Mouse (Mus musculus) bone marrow, adult 2 months (tissue): Measurements from ENCODE around the gene Myo19. TPM values are rescaled to one million over a fixed set of nuclear protein-coding genes. Genes with fewer than 3 reads are reported as not detected.
"Not testable (repeated sequence)": the region's sequence is repeated elsewhere in the genome, so short reads cannot be mapped to it uniquely, and the experiment has no call there.

Source experiments
- H3K27ac ChIP-seq: fragments of 200-500 bp; 2 replicates; pipeline ENCODE4 v1.5.1; 2012; ENCODE audit warnings: low read depth, mild to moderate bottlenecking, control low read depth, inconsistent platforms, low read length; ENCODE audit not compliant: control insufficient read depth, poor library complexity, insufficient read depth
- H3K4me1 ChIP-seq: fragments of 200-500 bp; 2 replicates; pipeline ENCODE4 v1.6.1; 2011; ENCODE audit warnings: low read length; ENCODE audit not compliant: control insufficient read depth, insufficient read depth
- H3K4me3 ChIP-seq: fragments of 200-500 bp; replicated peaks from 2 replicates; pipeline ENCODE3; 2011; ENCODE audit warnings: mild to moderate bottlenecking, low read depth, low read length, control low read depth; ENCODE audit not compliant: control insufficient read depth
- CTCF ChIP-seq: fragments of 200-500 bp; IDR thresholded peaks from 2 replicates; pipeline ENCODE4 v1.5.1; 2011; ENCODE audit warnings: low read length, control low read depth; ENCODE audit not compliant: control insufficient read depth, insufficient read depth
- POLR2A ChIP-seq: fragments of 200-500 bp; IDR thresholded peaks from 2 replicates; pipeline ENCODE4 v1.6.1; 2011; ENCODE audit warnings: low read depth, mild to moderate bottlenecking, control low read depth, low read length, borderline replicate concordance; ENCODE audit not compliant: control insufficient read depth
- WGBS: fragments of 180-500 bp; shearing (Covaris S2); methylation state at CpG from one replicate; pipeline ENCODE4 v1.1.7; 2018; 5-methylcytosine and 5-hydroxymethylcytosine counted together
- polyA plus RNA-seq: library from polyadenylated mRNA; stranded (reverse); fragments of >200 nt; gene quantifications from 2 replicates; pipeline ENCODE4 v1.2.4, GENCODE M21; 2011; ENCODE audit warnings: low replicate concordance; ENCODE audit not compliant: missing spikeins, insufficient read depth, insufficient read length

Gene Myo19
- polyA plus RNA-seq, 1 experiment: 8.1 TPM

DNA sequence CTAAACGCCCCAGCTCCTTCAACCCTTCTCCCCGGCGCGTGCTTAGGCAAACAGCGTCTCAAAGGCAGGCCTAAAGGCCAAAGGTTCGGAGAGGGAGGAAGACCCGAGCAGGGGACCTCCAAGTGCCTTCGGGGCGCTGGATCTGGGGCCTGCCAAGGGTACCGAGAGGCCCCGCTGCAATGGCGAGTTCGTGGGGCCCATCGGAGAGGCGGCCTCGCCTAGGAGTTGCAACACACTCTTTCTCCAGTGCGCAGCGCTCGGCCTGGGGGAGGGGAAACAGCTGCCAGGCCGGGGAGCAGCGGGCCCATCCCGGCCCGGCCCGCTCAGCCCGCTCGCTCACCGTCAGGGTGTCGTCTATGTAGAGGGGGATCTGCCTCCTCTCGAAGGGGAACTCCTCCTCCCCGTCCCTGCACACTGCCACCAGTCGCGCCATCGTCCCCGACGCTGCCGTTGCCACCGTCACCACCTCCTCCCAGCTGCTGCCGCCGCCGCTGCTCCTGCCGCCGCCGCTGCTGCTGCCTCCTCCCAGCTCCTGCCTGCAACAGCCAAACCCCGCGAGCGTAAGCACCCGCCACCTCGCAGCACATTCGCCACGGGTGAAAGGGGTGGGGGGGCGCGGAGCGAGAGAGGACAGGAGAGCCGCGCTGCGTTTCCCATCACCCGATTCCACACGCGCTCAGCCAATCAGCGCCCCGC, 10.3 kb upstream of the Myo19 start:
- Histone ChIP-seq H3K4me3 (peak overlapping the region; percentile 94), H3K4me1 (no peaks in the 10 kb centered on the region; the same call in 1 of the 2 replicates), H3K27ac (peak overlapping the region; percentile 99)
- WGBS: under 1% methylated on average over 61 of the region's 61 CpGs
- TF ChIP-seq CTCF (no peak), POLR2A (peak; percentile 85)

DNA sequence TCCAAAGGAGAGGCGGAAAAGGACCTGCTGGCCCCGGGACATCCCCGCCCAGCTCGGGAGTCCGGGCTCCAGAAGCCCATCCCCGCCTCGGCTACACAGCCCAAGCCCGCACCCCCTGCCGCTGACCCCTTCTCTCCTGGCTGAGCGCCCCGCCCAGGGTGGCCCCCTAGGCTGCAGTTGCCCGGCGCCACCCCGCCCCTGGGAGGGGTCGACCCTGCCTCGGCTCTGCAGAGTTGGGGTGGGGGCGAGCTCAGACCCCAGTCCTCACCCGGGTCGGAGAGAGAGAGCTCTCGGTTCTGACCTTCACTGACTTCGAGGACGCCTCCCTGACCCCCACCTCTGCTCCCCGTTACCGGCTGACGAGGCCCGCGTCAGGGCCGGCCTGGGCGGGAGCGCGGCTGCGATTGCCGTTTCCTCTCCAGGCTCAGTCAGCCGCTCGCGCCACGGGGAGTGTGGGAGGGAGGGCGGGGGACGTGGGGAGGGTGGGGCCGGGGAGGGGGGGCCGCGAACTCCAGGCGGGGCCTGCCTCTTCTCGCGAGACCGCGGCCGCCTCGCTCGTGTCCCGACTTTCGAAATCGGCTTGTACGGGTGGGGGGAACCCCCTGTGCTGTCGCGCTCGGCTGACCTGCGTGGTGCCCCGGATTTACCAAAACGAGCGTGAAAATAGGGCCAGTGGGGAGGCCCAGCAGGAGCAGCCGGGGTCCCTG, 9.5 kb upstream of the Myo19 start, which contains the start of gene Ggnbp2:
Ggnbp2 (minus strand) TSS at position 481 of the 707 bp plus-strand sequence.
- WGBS: under 1% methylated on average over 60 of the region's 62 CpGs
- Histone ChIP-seq H3K4me3 (peak within 1 kb of the TSS; percentile 94), H3K27ac (peak within 1 kb of the TSS; percentile 100), H3K4me1 (no peaks in the 10 kb centered on the region; the same call in 1 of the 2 replicates)
- no peak for TF ChIP-seq CTCF
- TF ChIP-seq POLR2A: peak; percentile 88

DNA sequence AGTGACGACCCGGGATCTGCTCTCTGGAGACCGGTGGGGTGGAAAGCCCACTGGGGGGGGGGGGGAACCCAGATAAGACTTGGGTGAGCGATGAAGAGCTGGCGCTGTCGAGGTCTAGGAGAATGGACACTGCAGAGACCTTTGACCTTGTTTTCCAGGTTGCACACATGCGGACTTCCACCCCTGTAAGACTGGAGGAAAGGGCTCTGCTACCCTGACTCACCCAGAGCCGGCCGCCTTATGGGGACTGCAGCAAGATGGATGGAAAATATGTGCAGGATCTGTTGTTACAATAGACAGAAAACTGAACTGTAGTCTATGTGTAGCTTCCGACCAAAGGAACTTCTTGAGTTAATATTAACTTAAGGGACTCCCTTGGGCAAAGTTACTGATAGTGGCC, 8.9 kb upstream of the Myo19 start:
- no peaks in the 10 kb centered on the region; the same call in 1 of the 2 replicates for H3K4me1 ChIP-seq
- peak overlapping the region; percentile 87 for H3K4me3 ChIP-seq
- peak overlapping the region; percentile 96 for H3K27ac ChIP-seq
- WGBS: under 1% methylated on average over 10 of the region's 10 CpGs
- TF ChIP-seq CTCF (no peak), POLR2A (no peak)

DNA sequence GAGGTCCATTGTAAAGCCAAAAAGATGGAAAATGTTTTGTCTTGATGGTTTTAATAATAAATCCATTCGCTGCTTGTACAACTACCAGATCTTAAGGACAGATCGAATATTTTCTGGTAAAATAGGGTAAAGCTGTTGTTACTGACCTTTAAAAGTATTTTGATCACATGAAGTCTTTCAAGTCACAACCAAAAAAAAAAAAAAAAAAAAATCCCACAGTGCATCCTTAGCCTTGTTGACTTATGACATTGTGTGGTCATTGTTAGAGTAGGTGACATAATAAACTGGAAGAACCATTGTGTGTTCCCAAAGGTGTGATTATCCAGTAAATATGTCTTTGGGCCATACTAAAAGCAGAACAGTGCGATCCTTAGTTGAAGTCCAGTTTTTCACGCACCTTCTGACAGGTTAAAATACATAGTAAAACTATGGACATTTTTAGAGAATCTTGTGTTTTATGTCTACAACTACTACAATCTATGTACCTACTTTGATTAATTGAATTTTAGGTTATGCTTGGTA, 8.3 kb upstream of the Myo19 start:
- H3K4me1 ChIP-seq: no peaks in the 10 kb centered on the region; the same call in 1 of the 2 replicates
- TF ChIP-seq CTCF (no peak), POLR2A (no peak)
- 54% methylated on average over 4 of the region's 4 CpGs for WGBS
- H3K27ac ChIP-seq: peak overlapping the region; percentile 96; the same call in 1 of the 2 replicates
- H3K4me3 ChIP-seq: peak overlapping the region; percentile 87

DNA sequence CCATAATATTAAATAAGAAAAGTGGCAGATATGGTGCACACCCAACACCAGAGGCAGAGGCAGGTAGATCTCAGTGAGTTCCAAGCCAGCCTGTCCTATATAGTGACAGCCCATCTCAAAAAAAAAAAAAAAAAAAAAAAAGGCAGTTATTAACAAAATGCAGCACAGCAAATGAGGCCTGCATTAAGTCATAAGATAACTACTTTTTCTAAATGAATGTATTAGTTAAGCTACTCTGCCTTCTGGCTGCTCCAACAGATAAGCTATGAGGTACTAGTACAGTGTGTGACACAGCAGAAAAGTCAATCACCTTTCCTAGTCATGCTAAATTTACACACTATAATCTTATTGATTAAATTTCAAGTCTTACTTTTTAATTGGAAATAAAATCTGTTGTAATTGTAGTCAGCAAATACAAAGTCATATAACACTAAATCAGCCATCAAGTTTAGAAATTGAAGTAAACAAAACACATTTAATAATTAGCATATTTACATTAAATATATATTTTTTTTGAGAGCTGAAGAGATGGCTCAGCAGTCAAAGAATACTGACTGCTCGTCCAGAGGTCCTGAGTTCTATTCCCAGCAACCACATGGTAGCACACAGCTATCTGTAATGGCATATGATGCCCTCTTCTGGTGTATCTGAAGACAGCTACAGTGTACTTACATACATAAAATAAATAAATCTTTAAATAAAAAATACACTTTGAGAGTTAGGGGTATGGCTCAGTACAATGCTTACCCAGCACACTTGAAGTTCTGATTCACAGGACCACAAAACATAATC, 6.7 kb upstream of the Myo19 start:
- TF ChIP-seq POLR2A: no peak
- Histone ChIP-seq H3K4me1 (no peaks in the 10 kb centered on the region), H3K27ac (no peak overlapping the region), H3K4me3 (no peak overlapping the region)
- WGBS: 36% methylated on average over 1 of the region's 1 CpGs

DNA sequence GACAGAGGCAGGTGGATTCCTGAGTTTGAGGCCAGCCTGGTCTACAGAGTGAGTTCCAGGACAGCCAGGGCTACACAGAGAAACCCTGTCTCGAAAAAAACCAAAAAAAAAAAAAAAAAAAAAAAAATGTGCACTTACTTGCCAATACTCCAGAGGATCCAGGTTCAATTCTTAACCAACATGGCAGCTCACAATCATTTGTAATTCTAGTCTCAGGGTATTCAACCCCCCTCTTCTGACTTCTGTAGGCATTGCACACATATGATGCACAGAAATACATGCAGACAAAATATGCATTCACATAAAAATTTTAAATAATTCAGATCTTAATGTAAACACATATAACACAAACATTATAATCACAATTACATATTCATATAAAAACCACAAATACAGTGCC, 3.9 kb upstream of the Myo19 start:
- H3K4me1 ChIP-seq, H3K4me3 ChIP-seq, H3K27ac ChIP-seq: not testable (repeated sequence)
- 53% methylated on average over 1 of the region's 1 CpGs for WGBS

DNA sequence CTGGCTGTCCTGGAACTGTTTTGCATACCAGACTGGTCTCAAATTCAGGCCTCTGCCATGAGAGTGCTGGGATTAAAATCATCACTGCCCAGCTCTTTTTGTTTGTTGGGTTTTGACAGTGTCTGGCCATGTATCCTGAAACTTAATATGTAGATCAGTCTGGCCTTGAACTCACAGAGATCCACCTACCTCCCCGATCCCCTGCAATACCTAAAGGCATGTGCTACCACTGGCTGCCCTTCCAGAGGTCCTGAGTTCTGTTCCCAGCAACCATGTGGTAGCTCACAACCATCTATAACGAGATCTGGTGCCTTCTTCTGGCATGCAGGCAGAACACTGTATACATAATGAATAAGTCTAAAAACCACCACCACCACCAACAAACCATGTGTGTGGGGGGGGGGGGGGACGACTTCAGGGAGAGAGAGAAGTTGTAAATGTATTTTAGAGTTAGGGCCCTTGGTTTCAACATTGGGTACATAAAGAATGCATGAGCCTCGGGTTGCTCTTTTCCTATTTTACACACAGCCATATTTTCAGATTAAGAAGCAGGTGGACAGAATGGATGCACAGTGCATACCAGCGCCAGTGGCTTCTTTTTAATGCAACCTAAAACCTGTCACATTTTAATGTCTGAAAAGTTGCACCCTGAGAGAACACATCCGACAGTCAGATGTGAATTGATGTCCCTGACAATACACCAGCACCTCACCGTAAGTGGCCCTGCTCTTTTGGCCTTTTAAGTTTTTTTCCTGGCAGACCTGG, 759 bp upstream of the Myo19 start:
- no peaks in the 10 kb centered on the region for H3K4me1 ChIP-seq
- H3K27ac ChIP-seq: peak overlapping the region; percentile 89
- TF ChIP-seq POLR2A (no peak), CTCF (no peak)
- WGBS: 10% methylated on average over 7 of the region's 7 CpGs
- peak overlapping the region; percentile 84 for H3K4me3 ChIP-seq

DNA sequence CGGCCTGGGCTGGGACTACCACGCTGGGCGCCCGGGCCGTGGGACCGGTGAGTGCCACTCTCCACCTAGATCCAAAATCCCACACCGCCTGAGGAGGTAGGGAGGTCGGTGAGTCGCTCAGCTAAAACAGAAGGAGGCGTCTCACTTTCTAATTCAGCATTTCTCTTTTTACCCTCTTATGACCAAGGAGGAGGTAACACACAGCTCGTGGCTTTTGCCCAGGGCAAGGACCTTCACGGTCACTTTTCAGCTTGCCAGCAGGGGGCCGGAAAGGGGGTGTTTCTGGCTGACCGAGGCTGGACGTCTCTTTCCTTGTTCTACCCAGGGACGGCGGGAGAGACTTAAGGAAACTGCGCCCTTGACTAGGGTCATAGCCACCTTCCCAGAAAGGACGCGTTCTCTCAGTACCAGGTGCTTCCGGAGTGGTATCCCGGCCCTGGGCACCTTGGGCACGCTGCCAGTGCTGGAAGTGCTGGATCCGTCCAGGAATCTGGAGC, 565 bp downstream of the Myo19 start:
- H3K4me3 ChIP-seq: peak overlapping the region; percentile 84
- H3K4me1 ChIP-seq: no peaks in the 10 kb centered on the region
- under 1% methylated on average over 24 of the region's 24 CpGs for WGBS
- peak overlapping the region; percentile 89; the same call in 1 of the 2 replicates for H3K27ac ChIP-seq
- TF ChIP-seq POLR2A (no peak), CTCF (peak; percentile 35; the same call in 1 of the 2 replicates)
